Mouse (Mus musculus): ENCODE data around the gene Naaa. TPM values are rescaled to one million over a fixed set of nuclear protein-coding genes. Genes with fewer than 3 reads are reported as not detected.

Gene Naaa
- polyA plus RNA-seq, 1 experiment from 2014 or later, result 6.4 TPM

DNA sequence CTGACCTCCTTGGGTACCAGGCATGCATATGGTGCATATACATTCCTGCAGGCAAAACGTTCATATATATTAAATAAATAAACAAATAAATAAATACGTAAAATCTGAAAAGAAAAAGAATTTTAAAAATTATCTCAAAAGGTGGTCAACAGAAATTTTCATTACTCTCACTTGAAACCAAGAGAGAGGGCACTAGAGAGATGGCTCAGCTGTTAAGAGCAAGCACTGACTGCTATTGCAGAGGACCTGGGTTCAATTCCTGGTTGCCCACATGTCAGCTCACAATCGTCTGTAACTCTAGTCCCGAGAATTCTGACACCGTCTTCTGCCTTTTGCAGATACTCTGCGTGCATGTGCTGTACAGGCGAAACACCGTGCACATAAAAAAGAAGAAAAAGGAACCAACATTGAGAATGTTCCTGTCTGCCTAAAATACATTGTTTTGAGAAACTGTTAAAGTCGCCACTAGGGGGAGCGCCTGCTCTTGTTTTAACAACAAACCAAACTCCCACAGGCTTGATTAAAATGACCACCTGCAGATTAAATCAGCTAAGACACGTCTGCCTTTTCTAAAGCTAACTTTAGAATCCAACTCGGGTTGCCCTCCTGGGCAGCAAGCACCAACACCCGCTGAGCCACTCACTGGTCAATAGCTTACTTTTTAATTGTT is 34.2 kb upstream of the Naaa start:
- Histone ChIP-seq H3K9ac (ENCODE audit: low read depth, low read length) (no peak overlapping the region), H3K9me3 (replicated peaks; ENCODE audit: control insufficient read depth, low read length) (no peaks in the 10 kb centered on the region), H3K27ac (ENCODE audit: low read length) (no peak overlapping the region), H3K36me3 (ENCODE audit: control insufficient read depth, insufficient read depth) (no peaks in the 10 kb centered on the region), H3K4me3 (ENCODE audit: low read depth, low read length) (no peak overlapping the region), H3K4me1 (ENCODE audit: control insufficient read depth, low read depth, low read length) (peaks cover 23% of the 10 kb centered on the region), H3K27me3 (ENCODE audit: control insufficient read depth, insufficient read depth, low read depth, low read length) (no peaks in the 10 kb centered on the region), H3K4me2 (ENCODE audit: low read depth, low read length) (no peak overlapping the region)
- WGBS (ENCODE audit: insufficient replicate concordance), result 12% methylated on average over 13 of the region's 13 CpGs
- no peak for ATAC-seq (ENCODE audit: low read depth)

DNA sequence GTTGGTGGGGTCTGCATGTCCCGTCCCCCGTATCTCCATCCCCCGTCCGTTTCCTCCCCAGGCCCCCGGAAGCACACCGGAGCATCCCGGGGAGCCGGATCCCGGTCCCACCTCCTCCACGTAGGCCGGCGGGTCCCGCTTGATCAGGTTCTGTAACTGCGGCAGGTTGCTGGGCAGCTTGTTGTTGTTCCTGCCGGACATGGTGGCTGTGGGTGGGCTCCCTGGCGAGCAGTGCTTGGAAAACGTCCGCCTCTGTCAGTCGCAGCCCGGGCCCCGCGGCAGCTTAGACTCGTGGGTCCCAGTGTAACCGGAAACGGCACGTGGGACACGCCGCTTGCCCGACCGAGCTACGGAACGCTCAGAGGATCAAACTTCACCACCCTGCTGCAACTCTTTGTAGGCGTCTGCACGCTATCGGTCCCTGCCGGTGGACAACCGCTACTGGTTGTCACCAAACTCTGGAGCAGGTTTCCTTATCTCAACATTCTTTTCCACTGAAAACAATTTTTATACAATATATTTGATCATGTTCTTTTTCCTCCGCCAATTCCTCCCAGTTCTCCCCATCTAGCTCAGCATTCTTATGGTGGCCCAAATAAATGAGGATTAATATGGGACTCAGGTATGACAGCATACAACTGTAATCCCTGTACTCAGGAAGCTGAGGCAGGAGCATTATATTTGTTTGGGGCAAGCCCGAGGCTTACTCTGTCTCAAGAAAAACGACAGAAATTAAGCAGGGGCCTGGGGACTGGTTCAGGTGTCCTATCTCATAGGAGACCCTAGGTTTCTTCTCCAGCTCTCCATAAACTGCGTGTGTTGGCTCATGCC is 31.9 kb upstream of the Naaa start, which contains the start of gene Sdad1:
Sdad1 (minus strand) TSS at position 799 of the 831 bp plus-strand sequence.
- peak within 1 kb of the TSS; percentile 48 for H3K27ac ChIP-seq (ENCODE audit: low read length)
- peak; percentile 95 for ATAC-seq (ENCODE audit: low read depth)
- H3K27me3 ChIP-seq (ENCODE audit: control insufficient read depth, insufficient read depth, low read depth, low read length), result no peaks in the 10 kb centered on the region
- H3K9ac ChIP-seq (ENCODE audit: low read depth, low read length), result peak within 1 kb of the TSS; percentile 69
- peak within 1 kb of the TSS; percentile 74 for H3K4me3 ChIP-seq (ENCODE audit: low read depth, low read length)
- H3K9me3 ChIP-seq (replicated peaks; ENCODE audit: control insufficient read depth, low read length), result no peaks in the 10 kb centered on the region
- 2% methylated on average over 41 of the region's 41 CpGs for WGBS (ENCODE audit: insufficient replicate concordance)
- peak within 1 kb of the TSS; percentile 79 for H3K4me2 ChIP-seq (ENCODE audit: low read depth, low read length)
- H3K4me1 ChIP-seq (ENCODE audit: control insufficient read depth, low read depth, low read length), result peaks cover 23% of the 10 kb centered on the region
- peaks cover 3% of the 10 kb centered on the region for H3K36me3 ChIP-seq (ENCODE audit: control insufficient read depth, insufficient read depth)

- no peak for ATAC-seq (ENCODE audit: low read depth)
- no peak overlapping the region for H3K27ac ChIP-seq (ENCODE audit: low read length)
- no peak overlapping the region for H3K4me2 ChIP-seq (ENCODE audit: low read depth, low read length)
- no peaks in the 10 kb centered on the region for H3K9me3 ChIP-seq (replicated peaks; ENCODE audit: control insufficient read depth, low read length)
- no peak overlapping the region for H3K4me3 ChIP-seq (ENCODE audit: low read depth, low read length)
- peaks cover 24% of the 10 kb centered on the region for H3K36me3 ChIP-seq (ENCODE audit: control insufficient read depth, insufficient read depth)
- 71% methylated on average over 3 of the region's 3 CpGs for WGBS (ENCODE audit: insufficient replicate concordance)
- peaks cover 8% of the 10 kb centered on the region for H3K4me1 ChIP-seq (ENCODE audit: control insufficient read depth, low read depth, low read length)
- no peak overlapping the region for H3K9ac ChIP-seq (ENCODE audit: low read depth, low read length)
- no peaks in the 10 kb centered on the region for H3K27me3 ChIP-seq (ENCODE audit: control insufficient read depth, insufficient read depth, low read depth, low read length)
Observed at GRCm38 (mm10) chr5:92304291-92304690, 26.3 kb upstream of the Naaa start.

DNA sequence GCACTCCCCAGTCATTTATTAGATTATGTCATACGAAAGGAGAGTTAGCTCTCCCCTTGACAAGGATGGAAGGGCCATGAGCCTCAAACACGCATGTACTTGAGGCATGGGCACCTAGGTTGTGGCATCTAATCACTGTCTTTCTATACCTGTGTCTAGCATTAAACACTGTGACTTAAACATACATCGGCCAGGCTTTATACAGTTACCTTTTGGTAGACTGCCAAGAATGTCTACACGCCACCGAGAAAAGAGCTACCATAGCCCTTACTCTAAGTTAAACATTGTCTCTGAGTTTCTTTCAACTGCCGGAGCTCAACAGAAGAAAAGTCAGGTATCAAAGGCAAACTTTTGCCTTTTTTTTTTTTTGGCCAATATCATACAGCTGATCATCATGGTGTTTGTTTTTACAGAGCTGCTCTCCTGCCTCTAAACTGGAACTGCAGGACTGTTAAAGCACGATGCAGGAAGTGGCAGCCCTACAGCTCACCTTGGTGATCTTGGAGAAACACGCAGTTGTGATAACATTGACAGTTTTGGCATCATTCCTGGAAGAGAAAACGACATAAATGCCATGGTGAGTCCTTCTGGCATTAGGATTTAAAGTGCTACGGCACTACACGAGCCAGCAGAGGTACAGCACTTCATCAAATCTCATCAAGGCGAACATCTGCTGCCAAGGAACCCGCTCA is 24.3 kb upstream of the Naaa start:
- no peak overlapping the region for H3K9ac ChIP-seq (ENCODE audit: low read depth, low read length)
- ATAC-seq (ENCODE audit: low read depth), result no peak
- no peaks in the 10 kb centered on the region for H3K27me3 ChIP-seq (ENCODE audit: control insufficient read depth, insufficient read depth, low read depth, low read length)

GRCm38 (mm10) chr5:92294525-92294924 is 16.6 kb upstream of the Naaa start:
- Histone ChIP-seq H3K9me3 (replicated peaks; ENCODE audit: control insufficient read depth, low read length) (no peaks in the 10 kb centered on the region), H3K27me3 (ENCODE audit: control insufficient read depth, insufficient read depth, low read depth, low read length) (no peaks in the 10 kb centered on the region), H3K4me2 (ENCODE audit: low read depth, low read length) (no peak overlapping the region), H3K4me1 (ENCODE audit: control insufficient read depth, low read depth, low read length) (no peaks in the 10 kb centered on the region), H3K9ac (ENCODE audit: low read depth, low read length) (no peak overlapping the region), H3K36me3 (ENCODE audit: control insufficient read depth, insufficient read depth) (peaks cover 13% of the 10 kb centered on the region), H3K4me3 (ENCODE audit: low read depth, low read length) (no peak overlapping the region), H3K27ac (ENCODE audit: low read length) (no peak overlapping the region)
- no peak for ATAC-seq (ENCODE audit: low read depth)
- 63% methylated on average over 2 of the region's 2 CpGs for WGBS (ENCODE audit: insufficient replicate concordance)

More for the DNA sequence above, 24.3 kb upstream of the Naaa start:
- Histone ChIP-seq H3K4me3 (ENCODE audit: low read depth, low read length) (no peak overlapping the region), H3K4me2 (ENCODE audit: low read depth, low read length) (no peak overlapping the region), H3K4me1 (ENCODE audit: control insufficient read depth, low read depth, low read length) (no peaks in the 10 kb centered on the region), H3K27ac (ENCODE audit: low read length) (no peak overlapping the region), H3K9me3 (replicated peaks; ENCODE audit: control insufficient read depth, low read length) (no peaks in the 10 kb centered on the region), H3K36me3 (ENCODE audit: control insufficient read depth, insufficient read depth) (peaks cover 25% of the 10 kb centered on the region)
- 68% methylated on average over 13 of the region's 13 CpGs for WGBS (ENCODE audit: insufficient replicate concordance)

- H3K9ac ChIP-seq (ENCODE audit: low read depth, low read length), result no peak overlapping the region
- no peak overlapping the region for H3K4me2 ChIP-seq (ENCODE audit: low read depth, low read length)
Observed at GRCm38 (mm10) chr5:92291652-92292414, 13.9 kb upstream of the Naaa start.

GRCm38 (mm10) chr5:92287840-92288239 is 9.9 kb upstream of the Naaa start:
- Histone ChIP-seq H3K4me2 (ENCODE audit: low read depth, low read length) (no peak overlapping the region), H3K4me3 (ENCODE audit: low read depth, low read length) (no peak overlapping the region), H3K4me1 (ENCODE audit: control insufficient read depth, low read depth, low read length) (peaks cover 10% of the 10 kb centered on the region), H3K27ac (ENCODE audit: low read length) (no peak overlapping the region), H3K9ac (ENCODE audit: low read depth, low read length) (no peak overlapping the region), H3K27me3 (ENCODE audit: control insufficient read depth, insufficient read depth, low read depth, low read length) (no peaks in the 10 kb centered on the region), H3K9me3 (replicated peaks; ENCODE audit: control insufficient read depth, low read length) (no peaks in the 10 kb centered on the region), H3K36me3 (ENCODE audit: control insufficient read depth, insufficient read depth) (peaks cover 17% of the 10 kb centered on the region)
- ATAC-seq (ENCODE audit: low read depth), result no peak
- WGBS (ENCODE audit: insufficient replicate concordance), result 64% methylated on average over 6 of the region's 6 CpGs

More at GRCm38 (mm10) chr5:92291652-92292414, 13.9 kb upstream of the Naaa start:
- no peaks in the 10 kb centered on the region for H3K9me3 ChIP-seq (replicated peaks; ENCODE audit: control insufficient read depth, low read length)
- no peak overlapping the region for H3K4me3 ChIP-seq (ENCODE audit: low read depth, low read length)
- WGBS (ENCODE audit: insufficient replicate concordance), result 67% methylated on average over 6 of the region's 6 CpGs
- no peaks in the 10 kb centered on the region for H3K4me1 ChIP-seq (ENCODE audit: control insufficient read depth, low read depth, low read length)
- 0 out of 2 replicates have a peak, but pooled peaks have one; percentile 37 for ATAC-seq (ENCODE audit: low read depth)
- no peak overlapping the region for H3K27ac ChIP-seq (ENCODE audit: low read length)
- no peaks in the 10 kb centered on the region for H3K27me3 ChIP-seq (ENCODE audit: control insufficient read depth, insufficient read depth, low read depth, low read length)
- H3K36me3 ChIP-seq (ENCODE audit: control insufficient read depth, insufficient read depth), result peaks cover 15% of the 10 kb centered on the region

DNA sequence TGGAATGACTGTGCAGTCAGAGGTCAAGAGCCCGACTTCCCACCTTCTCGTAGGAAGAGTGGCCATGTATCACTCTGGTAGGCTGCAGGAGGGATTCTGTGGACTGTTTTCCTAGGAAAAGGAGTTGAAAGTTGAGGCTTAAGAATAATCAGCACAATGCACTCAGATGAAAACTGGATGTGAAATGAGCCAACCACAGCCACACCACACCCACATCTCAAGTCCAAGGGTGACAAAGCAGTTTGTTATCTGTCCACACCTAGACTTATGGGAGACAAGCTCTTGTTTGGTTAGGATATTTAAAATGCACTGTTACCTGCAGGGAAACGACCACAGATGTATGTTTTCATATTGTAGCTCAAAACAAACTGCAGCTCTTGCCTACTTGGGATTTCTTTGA is 5.1 kb upstream of the Naaa start:
- H3K4me1 ChIP-seq (ENCODE audit: control insufficient read depth, low read depth, low read length), result peaks cover 23% of the 10 kb centered on the region
- no peaks in the 10 kb centered on the region for H3K27me3 ChIP-seq (ENCODE audit: control insufficient read depth, insufficient read depth, low read depth, low read length)
- whole genome bisulfite sequencing (ENCODE audit: insufficient replicate concordance), result 19% methylated on average over 3 of the region's 3 CpGs
- peaks cover 2% of the 10 kb centered on the region; the same call in 1 of the 2 replicates for H3K36me3 ChIP-seq (ENCODE audit: control insufficient read depth, insufficient read depth)
- peak overlapping the region; percentile 49 for H3K4me2 ChIP-seq (ENCODE audit: low read depth, low read length)
- no peak overlapping the region for H3K9ac ChIP-seq (ENCODE audit: low read depth, low read length)
- H3K27ac ChIP-seq (ENCODE audit: low read length), result peak overlapping the region; percentile 48; the same call in 1 of the 2 replicates
- ATAC-seq (ENCODE audit: low read depth), result peak; percentile 76
- H3K4me3 ChIP-seq (ENCODE audit: low read depth, low read length), result no peak overlapping the region
- no peaks in the 10 kb centered on the region for H3K9me3 ChIP-seq (replicated peaks; ENCODE audit: control insufficient read depth, low read length)
